Mouse (Mus musculus) T-helper 1 cell (primary cell): ENCODE data around the gene 4930562C15Rik.

ENCODE experiments used
- in situ Hi-C: fragments of 300-600 bp; cut with MboI, MseI; formaldehyde crosslinking; loops from one replicate; pipeline ENCODE4 v1.15.1; 2025; ENCODE audit warnings: high pct_unique_total_duplicates

The 4930562C15Rik gene

GRCm38 (mm10) chr16:4861392-4861791 lies 26.2 kb downstream of the 4930562C15Rik start:
- in situ Hi-C loops, result no loop called here

GRCm38 (mm10) chr16:4862863-4863483 lies 27.8 kb downstream of the 4930562C15Rik start:
- in situ Hi-C loops, result no loop called here

GRCm38 (mm10) chr16:4863742-4864141 lies 28.5 kb downstream of the 4930562C15Rik start:
- in situ Hi-C loops, result no loop called here

- in situ Hi-C loops, result no loop called here
Measured at GRCm38 (mm10) chr16:4866101-4866695, 31.0 kb downstream of the 4930562C15Rik start.

GRCm38 (mm10) chr16:4870490-4870889 lies 35.3 kb downstream of the 4930562C15Rik start:
- in situ Hi-C loops, result no loop called here

GRCm38 (mm10) chr16:4871926-4872325 lies 36.7 kb downstream of the 4930562C15Rik start:
- in situ Hi-C loops, result no loop called here

GRCm38 (mm10) chr16:4875198-4876032 lies 40.2 kb downstream of the 4930562C15Rik start:
- in situ Hi-C loops, result no loop called here

- in situ Hi-C loops, result no loop called here
Measured at GRCm38 (mm10) chr16:4876033-4876680, 40.9 kb downstream of the 4930562C15Rik start.

GRCm38 (mm10) chr16:4877195-4877594 lies 42.0 kb downstream of the 4930562C15Rik start:
- in situ Hi-C loops, result no loop called here

- in situ Hi-C loops, result no loop called here
Measured at GRCm38 (mm10) chr16:4877701-4878100, 42.5 kb downstream of the 4930562C15Rik start.

- in situ Hi-C loops, result no loop called here
Measured at GRCm38 (mm10) chr16:4878192-4878885, 43.1 kb downstream of the 4930562C15Rik start.

- in situ Hi-C loops, result no loop called here
Measured at GRCm38 (mm10) chr16:4879101-4879707, 44.0 kb downstream of the 4930562C15Rik start.

- in situ Hi-C loops, result loop anchor here (5.0 kb wide), 1 partner anchor 92 kb away; no protein-coding TSS in a partner anchor
Measured at GRCm38 (mm10) chr16:4879708-4880124, 44.5 kb downstream of the 4930562C15Rik start.

- in situ Hi-C loops, result loop anchor here (5.0 kb wide), 1 partner anchor 93 kb away; no protein-coding TSS in a partner anchor
Measured at GRCm38 (mm10) chr16:4880136-4880825, 45.1 kb downstream of the 4930562C15Rik start, which contains the start of gene Ubald1. Gene Ubald1 (minus strand): TSS chr16:4880315.

- in situ Hi-C loops, result loop anchor here (5.0 kb wide), 1 partner anchor 94 kb away; no protein-coding TSS in a partner anchor
Measured at GRCm38 (mm10) chr16:4881400-4882351, 46.5 kb downstream of the 4930562C15Rik start.

- in situ Hi-C loops, result loop anchor here (5.0 kb wide), 1 partner anchor 98 kb away; no protein-coding TSS in a partner anchor
Measured at GRCm38 (mm10) chr16:4884930-4885329, 49.7 kb downstream of the 4930562C15Rik start.

GRCm38 (mm10) chr16:4885760-4886689 lies 50.8 kb downstream of the 4930562C15Rik start, which contains the start of gene Mgrn1:
Gene Mgrn1 (plus strand): TSS chr16:4886249.
- in situ Hi-C loops, result no loop called here

GRCm38 (mm10) chr16:4886690-4887020 lies 51.4 kb downstream of the 4930562C15Rik start:
- in situ Hi-C loops, result no loop called here
